Mouse (Mus musculus) intestine, postnatal 0 days (tissue): ENCODE measurements around the gene Zdhhc19. TPM values are rescaled to one million over a fixed set of nuclear protein-coding genes. Genes with fewer than 3 reads are reported as not detected.

ENCODE experiments used
- ATAC-seq: fragments of 200-750 bp; cut with Nextera tagmentation; 2 replicates; pipeline ENCODE4 v1.8.0; 2017; ENCODE audit warnings: mild to moderate bottlenecking, moderate TSS enrichment, moderate library complexity
- H3K27ac ChIP-seq: fragments of 300-500 bp; sonication (generic); 2 replicates; pipeline ENCODE4 v1.5.1; 2014; ENCODE audit warnings: mild to moderate bottlenecking, low read depth, low read length, moderate library complexity
- H3K27me3 ChIP-seq: fragments of 300-500 bp; sonication (generic); replicated peaks from 2 replicates; pipeline ENCODE4 v1.6.1; 2014; ENCODE audit warnings: low read length, mixed read lengths; ENCODE audit not compliant: control insufficient read depth, insufficient read depth
- H3K36me3 ChIP-seq: fragments of 300-500 bp; sonication (generic); 2 replicates; pipeline ENCODE4 v1.6.1; 2014; ENCODE audit warnings: mild to moderate bottlenecking, moderate library complexity; ENCODE audit not compliant: control insufficient read depth, insufficient read depth
- H3K4me1 ChIP-seq: fragments of 300-500 bp; sonication (generic); replicated peaks from 2 replicates; pipeline ENCODE4 v1.6.1; 2014; ENCODE audit warnings: antibody characterized with exemption, low read length, mixed read lengths; ENCODE audit not compliant: control insufficient read depth, insufficient read depth
- H3K4me2 ChIP-seq: fragments of 300-500 bp; sonication (generic); replicated peaks from 2 replicates; pipeline ENCODE4 v1.6.1; 2014; ENCODE audit warnings: low read depth, mild to moderate bottlenecking, moderate library complexity
- H3K4me3 ChIP-seq: fragments of 300-500 bp; sonication (generic); 2 replicates; pipeline ENCODE4 v1.5.1; 2014; ENCODE audit warnings: low read depth, low read length
- H3K9ac ChIP-seq: fragments of 300-500 bp; sonication (generic); 2 replicates; pipeline ENCODE4 v1.6.1; 2014; ENCODE audit warnings: mild to moderate bottlenecking, low read depth, low read length
- H3K9me3 ChIP-seq: fragments of 300-500 bp; sonication (generic); 2 replicates; pipeline ENCODE4 v1.6.1; 2016; ENCODE audit warnings: mixed run types; ENCODE audit not compliant: control insufficient read depth
- CTCF ChIP-seq: sonication (generic); IDR thresholded peaks from 2 replicates; pipeline ENCODE4 v1.5.1; 2016; ENCODE audit warnings: low read depth, mild to moderate bottlenecking, control low read depth, antibody characterized with exemption, moderate library complexity
- WGBS: fragments of 180-500 bp; shearing (Covaris S2); extraction: QIAGEN DNeasy Blood & Tissue Kit; methylation state at CpG from one replicate; pipeline ENCODE4 v1.1.7; 2014; 5-methylcytosine and 5-hydroxymethylcytosine counted together
- polyA plus RNA-seq: library from polyadenylated mRNA; unstranded; fragments of >200 nt; fragmentation: Nextera tagmentation; extraction: Ambion mirVana; gene quantifications from 2 replicates; pipeline ENCODE4 v1.2.1, GENCODE M21; 2015

The Zdhhc19 gene
- polyA plus RNA-seq, 1 experiment from 2014 or later = 3.8 TPM

DNA sequence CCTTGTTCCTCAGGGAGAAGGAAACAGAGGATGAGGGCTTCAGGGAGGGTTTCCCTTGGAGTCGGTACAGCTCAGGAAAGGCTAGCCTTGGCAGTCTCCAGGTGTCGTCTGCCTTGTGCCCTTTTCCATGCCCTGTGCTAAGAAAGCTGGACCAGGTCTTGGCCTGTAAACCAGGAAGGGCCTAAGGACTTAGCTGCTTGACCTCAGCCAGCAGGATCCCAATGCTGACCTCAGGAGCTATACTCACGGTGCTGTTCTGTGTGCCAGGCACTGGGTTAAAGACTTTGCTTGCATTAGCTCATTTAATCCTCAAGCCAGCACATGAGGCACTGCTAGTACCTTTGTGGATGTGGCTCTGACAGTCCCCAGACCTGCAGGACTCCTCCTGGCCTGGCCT, 15.3 kb downstream of the Zdhhc19 start:
- no peak overlapping the region for H3K9ac ChIP-seq
- H3K27ac ChIP-seq = no peak overlapping the region
- 79% methylated on average over 3 of the region's 3 CpGs for WGBS

DNA sequence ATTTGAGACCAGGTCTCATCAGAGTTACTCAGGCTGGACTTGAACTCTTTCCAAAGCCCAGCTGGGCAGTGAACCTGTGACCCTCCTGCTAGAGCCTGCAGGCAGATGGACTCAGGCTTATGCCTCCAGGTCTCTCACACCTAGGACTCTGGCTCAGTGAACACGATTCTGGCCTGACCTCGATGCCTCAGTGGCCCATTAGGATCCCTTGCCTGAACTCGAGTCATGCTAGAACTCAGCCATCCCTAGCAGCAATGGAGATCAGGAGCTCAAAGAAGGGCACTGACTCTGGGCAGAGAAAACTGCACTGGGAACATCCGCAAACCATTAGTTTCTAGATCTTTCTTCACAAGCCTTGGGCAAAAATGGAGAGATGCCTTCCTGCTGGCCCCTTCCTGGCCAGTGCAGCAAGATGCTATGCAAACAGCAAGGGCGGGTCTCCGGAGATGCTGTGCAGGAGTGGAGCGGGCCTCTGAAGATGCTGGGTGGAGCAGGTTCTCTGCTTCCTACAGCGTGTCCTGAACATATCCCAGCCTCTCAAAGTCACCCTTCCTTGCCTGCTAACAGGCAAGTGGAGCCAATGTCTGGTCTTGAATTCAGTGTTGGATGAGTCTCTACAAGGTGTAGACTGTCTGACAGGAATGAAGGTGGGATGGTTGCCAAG, 15.9 kb downstream of the Zdhhc19 start:
- no peak overlapping the region for H3K27ac ChIP-seq
- H3K9ac ChIP-seq = no peak overlapping the region
- no peak for ATAC-seq
- TF ChIP-seq CTCF = no peak
- no peak overlapping the region for H3K4me2 ChIP-seq
- H3K4me3 ChIP-seq = no peak overlapping the region
- peaks cover 19% of the 10 kb centered on the region; the same call in 1 of the 2 replicates for H3K4me1 ChIP-seq
- no peaks in the 10 kb centered on the region for H3K27me3 ChIP-seq
- WGBS = 87% methylated on average over 8 of the region's 8 CpGs
- H3K36me3 ChIP-seq = no peaks in the 10 kb centered on the region
- H3K9me3 ChIP-seq = no peaks in the 10 kb centered on the region

More for the DNA sequence above, 15.3 kb downstream of the Zdhhc19 start:
- Histone ChIP-seq H3K27me3 (no peaks in the 10 kb centered on the region), H3K9me3 (no peaks in the 10 kb centered on the region), H3K36me3 (no peaks in the 10 kb centered on the region), H3K4me1 (peaks cover 19% of the 10 kb centered on the region; the same call in 1 of the 2 replicates), H3K4me3 (no peak overlapping the region), H3K4me2 (no peak overlapping the region)
- ATAC-seq = no peak
- no peak for TF ChIP-seq CTCF

DNA sequence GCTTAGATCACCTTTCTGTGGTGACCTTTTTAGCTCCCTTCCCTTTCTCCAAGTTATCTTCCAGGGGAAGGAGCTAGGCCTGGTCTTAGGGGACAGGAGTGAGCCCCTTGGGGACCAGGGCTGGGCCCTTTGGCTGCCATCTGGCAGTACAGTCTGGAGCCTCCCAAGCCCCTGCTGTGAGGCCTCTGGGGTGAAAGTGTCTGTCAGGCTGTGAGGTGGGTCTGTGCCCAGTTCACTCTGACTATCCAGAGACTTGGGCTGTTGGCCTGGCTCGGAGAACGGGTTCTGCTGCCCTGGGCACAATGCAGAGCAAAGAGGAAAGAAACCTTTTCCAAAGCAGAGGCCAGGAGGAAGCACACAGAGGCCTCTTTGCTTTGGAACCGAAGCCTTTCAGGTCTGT, 16.9 kb downstream of the Zdhhc19 start:
- Histone ChIP-seq H3K4me2 (no peak overlapping the region), H3K36me3 (no peaks in the 10 kb centered on the region), H3K27ac (no peak overlapping the region), H3K27me3 (no peaks in the 10 kb centered on the region), H3K9ac (no peak overlapping the region), H3K9me3 (no peaks in the 10 kb centered on the region), H3K4me3 (no peak overlapping the region), H3K4me1 (peaks cover 19% of the 10 kb centered on the region; the same call in 1 of the 2 replicates)
- no peak for ATAC-seq
- 65% methylated on average over 3 of the region's 3 CpGs for WGBS
- no peak for TF ChIP-seq CTCF

- peaks cover 19% of the 10 kb centered on the region; the same call in 1 of the 2 replicates for H3K4me1 ChIP-seq
- TF ChIP-seq CTCF = no peak
- H3K27me3 ChIP-seq = no peaks in the 10 kb centered on the region
- H3K9me3 ChIP-seq = no peaks in the 10 kb centered on the region
- no peak overlapping the region for H3K9ac ChIP-seq
- no peaks in the 10 kb centered on the region for H3K36me3 ChIP-seq
- no peak overlapping the region for H3K4me2 ChIP-seq
- no peak for ATAC-seq
- no peak overlapping the region for H3K27ac ChIP-seq
- 89% methylated on average over 6 of the region's 6 CpGs for WGBS
- no peak overlapping the region for H3K4me3 ChIP-seq
Measured at GRCm38 (mm10) chr16:32513401-32513800, 17.3 kb downstream of the Zdhhc19 start.

GRCm38 (mm10) chr16:32513948-32514347, 17.9 kb downstream of the Zdhhc19 start:
- Histone ChIP-seq H3K4me3 (no peak overlapping the region), H3K27me3 (no peaks in the 10 kb centered on the region), H3K4me2 (no peak overlapping the region), H3K4me1 (peaks cover 16% of the 10 kb centered on the region; the same call in 1 of the 2 replicates), H3K36me3 (no peaks in the 10 kb centered on the region), H3K9me3 (no peaks in the 10 kb centered on the region), H3K9ac (no peak overlapping the region), H3K27ac (no peak overlapping the region)
- no peak for ATAC-seq
- 91% methylated on average over 6 of the region's 6 CpGs for WGBS
- no peak for TF ChIP-seq CTCF

GRCm38 (mm10) chr16:32516006-32516962, 20.2 kb downstream of the Zdhhc19 start:
- H3K9me3 ChIP-seq = no peaks in the 10 kb centered on the region
- H3K36me3 ChIP-seq = no peaks in the 10 kb centered on the region
- H3K9ac ChIP-seq = peak overlapping the region; percentile 23; the same call in 1 of the 2 replicates
- H3K27ac ChIP-seq = no peak overlapping the region
- H3K4me3 ChIP-seq = no peak overlapping the region
- TF ChIP-seq CTCF = no peak
- H3K27me3 ChIP-seq = no peaks in the 10 kb centered on the region
- H3K4me2 ChIP-seq = peak overlapping the region; percentile 40; the same call in 1 of the 2 replicates
- H3K4me1 ChIP-seq = peaks cover 4% of the 10 kb centered on the region; the same call in 1 of the 2 replicates
- peak; percentile 46 for ATAC-seq
- WGBS = 22% methylated on average over 21 of the region's 21 CpGs
